Mouse (Mus musculus): ENCODE data around the gene Ubap1l. TPM values are rescaled to one million over a fixed set of nuclear protein-coding genes. Genes with fewer than 3 reads are reported as not detected.

The Ubap1l gene
- polyA plus RNA-seq, 1 experiment: not detected

- TF ChIP-seq CTCF (IDR thresholded peaks at IDR 0.05; ENCODE audit: insufficient read depth, low read depth, low read length): no peak
- TF ChIP-seq POLR2A (IDR thresholded peaks at IDR 0.05; ENCODE audit: insufficient read depth, low read depth, low read length): no peak
- 91% methylated on average over 3 of the region's 3 CpGs for WGBS
Measured at GRCm38 (mm10) chr9:65419633-65420032, 58.8 kb downstream of the Ubap1l start.

GRCm38 (mm10) chr9:65422760-65423501, 62.1 kb downstream of the Ubap1l start, which contains the start of gene Slc51b:
Gene Slc51b, minus strand, starts transcription at chr9:65422955.
- 84% methylated on average over 11 of the region's 11 CpGs for WGBS
- Histone ChIP-seq H3K4me3 (ENCODE audit: insufficient read depth, low read depth, low read length) (no peak within 1 kb of the TSS), H3K27ac (ENCODE audit: insufficient read depth, low read depth, low read length) (no peak within 1 kb of the TSS), H3K4me1 (ENCODE audit: control insufficient read depth, insufficient read depth, low read length) (no peaks in the 10 kb centered on the region)
- TF ChIP-seq POLR2A (IDR thresholded peaks at IDR 0.05; ENCODE audit: insufficient read depth, low read depth, low read length) (no peak), CTCF (IDR thresholded peaks at IDR 0.05; ENCODE audit: insufficient read depth, low read depth, low read length) (no peak)

More at GRCm38 (mm10) chr9:65419633-65420032, 58.8 kb downstream of the Ubap1l start:
- Histone ChIP-seq H3K27ac (ENCODE audit: insufficient read depth, low read depth, low read length) (no peak overlapping the region), H3K4me3 (ENCODE audit: insufficient read depth, low read depth, low read length) (no peak overlapping the region), H3K4me1 (ENCODE audit: control insufficient read depth, insufficient read depth, low read length) (no peaks in the 10 kb centered on the region)

DNA sequence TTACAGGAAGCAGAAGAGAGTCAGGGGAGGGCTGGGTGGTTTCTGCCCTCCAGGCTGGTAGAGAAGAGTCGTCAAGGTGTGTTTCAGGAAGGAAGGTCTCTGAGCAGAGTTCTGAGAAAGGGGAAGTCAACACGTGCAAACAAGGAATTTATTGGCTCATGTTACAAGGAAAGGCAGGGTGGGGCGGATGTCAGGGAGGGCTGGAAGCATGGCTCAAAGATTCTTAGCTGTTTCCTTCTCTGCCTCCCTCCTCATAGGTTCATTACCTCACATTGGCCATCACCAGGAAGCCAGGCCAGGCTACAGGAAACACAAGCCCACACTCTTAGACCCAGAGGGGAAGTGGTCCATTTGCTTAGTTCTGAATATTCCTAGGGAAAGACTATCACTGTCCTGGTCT, 63.6 kb downstream of the Ubap1l start:
- no peaks in the 10 kb centered on the region for H3K4me1 ChIP-seq (ENCODE audit: control insufficient read depth, insufficient read depth, low read length)
- TF ChIP-seq CTCF (IDR thresholded peaks at IDR 0.05; ENCODE audit: insufficient read depth, low read depth, low read length): no peak
- TF ChIP-seq POLR2A (IDR thresholded peaks at IDR 0.05; ENCODE audit: insufficient read depth, low read depth, low read length): no peak
- no peak overlapping the region for H3K27ac ChIP-seq (ENCODE audit: insufficient read depth, low read depth, low read length)
- no peak overlapping the region for H3K4me3 ChIP-seq (ENCODE audit: insufficient read depth, low read depth, low read length)
- 62% methylated on average over 3 of the region's 3 CpGs for WGBS

DNA sequence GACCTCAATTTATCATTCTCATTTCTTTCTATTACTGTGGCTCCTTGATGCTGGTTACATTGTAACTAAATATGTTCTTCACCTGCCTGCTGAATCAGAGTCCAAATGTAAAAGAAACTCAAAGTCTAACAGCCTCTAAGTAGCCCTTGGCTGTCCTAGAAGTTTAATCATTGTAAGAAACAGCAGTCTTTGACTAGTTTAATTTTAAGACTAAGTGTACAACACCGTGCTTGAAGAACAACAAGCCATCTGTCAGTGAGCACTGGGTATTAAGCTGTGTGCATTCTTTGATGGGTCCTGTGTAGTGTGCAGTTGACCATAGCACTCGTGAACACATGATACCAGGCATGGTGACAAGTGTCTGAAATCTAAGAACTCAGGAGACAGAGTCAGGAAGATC, 66.7 kb downstream of the Ubap1l start:
- Histone ChIP-seq H3K4me1 (ENCODE audit: control insufficient read depth, insufficient read depth, low read length) (no peaks in the 10 kb centered on the region), H3K27ac (ENCODE audit: insufficient read depth, low read depth, low read length) (no peak overlapping the region), H3K4me3 (ENCODE audit: insufficient read depth, low read depth, low read length) (no peak overlapping the region)
- 72% methylated on average over 2 of the region's 2 CpGs for WGBS
- TF ChIP-seq POLR2A (IDR thresholded peaks at IDR 0.05; ENCODE audit: insufficient read depth, low read depth, low read length) (no peak), CTCF (IDR thresholded peaks at IDR 0.05; ENCODE audit: insufficient read depth, low read depth, low read length) (no peak)

DNA sequence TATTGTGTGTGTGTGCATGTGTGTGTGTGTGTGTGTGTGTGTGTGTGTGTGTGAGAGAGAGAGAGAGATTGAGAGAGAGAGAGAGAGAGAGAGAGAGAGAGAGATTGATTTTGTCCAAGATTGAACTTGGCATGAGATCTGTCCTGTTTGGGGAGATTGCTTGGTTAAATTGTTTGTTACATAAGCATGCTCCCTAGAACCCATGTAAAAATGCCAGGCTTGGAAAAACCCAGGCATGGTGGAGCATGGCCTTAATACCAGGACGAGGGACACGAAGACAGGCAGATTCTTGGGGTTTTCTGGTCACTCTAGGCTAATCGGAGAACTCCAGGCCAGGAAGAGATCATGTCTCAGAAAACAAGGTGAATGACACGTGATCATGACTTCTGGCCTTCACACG, 67.2 kb downstream of the Ubap1l start:
- no peak overlapping the region for H3K4me3 ChIP-seq (ENCODE audit: insufficient read depth, low read depth, low read length)
- no peak overlapping the region for H3K27ac ChIP-seq (ENCODE audit: insufficient read depth, low read depth, low read length)
- no peaks in the 10 kb centered on the region for H3K4me1 ChIP-seq (ENCODE audit: control insufficient read depth, insufficient read depth, low read length)
- TF ChIP-seq CTCF (IDR thresholded peaks at IDR 0.05; ENCODE audit: insufficient read depth, low read depth, low read length): no peak
- no peak for TF ChIP-seq POLR2A (IDR thresholded peaks at IDR 0.05; ENCODE audit: insufficient read depth, low read depth, low read length)
- WGBS: 93% methylated on average over 5 of the region's 5 CpGs

Other genes with a start within 250 kb of the Ubap1l start
- not detected in 2 replicates for gene Igdcc3, start 219.9 kb upstream of the Ubap1l start, polyA plus RNA-seq (2012; ENCODE audit: insufficient read depth, insufficient read length, low replicate concordance, missing spikeins)
- not detected in 2 replicates for gene Parp16, start 165.7 kb upstream of the Ubap1l start, polyA plus RNA-seq (2012; ENCODE audit: insufficient read depth, insufficient read length, low replicate concordance, missing spikeins)
- not detected in 2 replicates for gene Cilp, start 95.9 kb upstream of the Ubap1l start, polyA plus RNA-seq (2012; ENCODE audit: insufficient read depth, insufficient read length, low replicate concordance, missing spikeins)
- gene Clpx, start 66.8 kb upstream of the Ubap1l start, polyA plus RNA-seq (2012; ENCODE audit: insufficient read depth, insufficient read length, low replicate concordance, missing spikeins): not detected in 2 replicates
- gene Pdcd7, start 14.9 kb upstream of the Ubap1l start, polyA plus RNA-seq (2012; ENCODE audit: insufficient read depth, insufficient read length, low replicate concordance, missing spikeins): not detected in 2 replicates
- gene Kbtbd13, start 30.6 kb downstream of the Ubap1l start, polyA plus RNA-seq (2012; ENCODE audit: insufficient read depth, insufficient read length, low replicate concordance, missing spikeins): not detected in 2 replicates
- gene Rasl12, start 37.5 kb downstream of the Ubap1l start, polyA plus RNA-seq (2012; ENCODE audit: insufficient read depth, insufficient read length, low replicate concordance, missing spikeins): not detected in 2 replicates
- not detected in 2 replicates for gene Slc51b, start 61.9 kb downstream of the Ubap1l start, polyA plus RNA-seq (2012; ENCODE audit: insufficient read depth, insufficient read length, low replicate concordance, missing spikeins)
- gene Mtfmt, start 74.7 kb downstream of the Ubap1l start, polyA plus RNA-seq (2012; ENCODE audit: insufficient read depth, insufficient read length, low replicate concordance, missing spikeins): not detected in 2 replicates
- not detected in 2 replicates for gene Spg21, start 99.9 kb downstream of the Ubap1l start, polyA plus RNA-seq (2012; ENCODE audit: insufficient read depth, insufficient read length, low replicate concordance, missing spikeins)
- gene Ankdd1a, start 159.2 kb downstream of the Ubap1l start, polyA plus RNA-seq (2012; ENCODE audit: insufficient read depth, insufficient read length, low replicate concordance, missing spikeins): not detected in 2 replicates
- gene Plekho2, start 219.0 kb downstream of the Ubap1l start, polyA plus RNA-seq (2012; ENCODE audit: insufficient read depth, insufficient read length, low replicate concordance, missing spikeins): not detected in 2 replicates
- not detected in 2 replicates for gene Pif1, start 226.1 kb downstream of the Ubap1l start, polyA plus RNA-seq (2012; ENCODE audit: insufficient read depth, insufficient read length, low replicate concordance, missing spikeins)